Mouse (Mus musculus): ENCODE measurements around the gene Prl2b1.

The Prl2b1 gene

GRCm38 (mm10) chr13:27390746-27391145 lies at the start of gene Prl2b1:
Prl2b1 (minus strand) TSS chr13:27390846.
- no peak for DNase-seq

- no peak for DNase-seq
Observed at GRCm38 (mm10) chr13:27438588-27438987, 47.9 kb upstream of the Prl2b1 start, which contains the start of gene Prl8a6. Prl8a6 (minus strand) TSS chr13:27438688.

- no peak for DNase-seq
Observed at GRCm38 (mm10) chr13:27433159-27433558, 42.5 kb upstream of the Prl2b1 start.

GRCm38 (mm10) chr13:27413640-27414039 lies 23.0 kb upstream of the Prl2b1 start:
- no peak for DNase-seq

GRCm38 (mm10) chr13:27399061-27399724 lies 8.5 kb upstream of the Prl2b1 start:
- DNase-seq, result no peak

GRCm38 (mm10) chr13:27345373-27345772 lies 45.3 kb downstream of the Prl2b1 start, which contains the start of gene Prl8a2:
Prl8a2 (plus strand) TSS chr13:27345673.
- DNase-seq, result no peak

GRCm38 (mm10) chr13:27342733-27343275 lies 47.8 kb downstream of the Prl2b1 start:
- DNase-seq, result no peak

GRCm38 (mm10) chr13:27334989-27335388 lies 55.7 kb downstream of the Prl2b1 start:
- no peak for DNase-seq

Data from kidney, adult 9 months (tissue).